Mouse (Mus musculus): ENCODE results near the gene Ccdc12. TPM values are rescaled to one million over a fixed set of nuclear protein-coding genes. Genes with fewer than 3 reads are reported as not detected.

Gene Ccdc12
- polyA plus RNA-seq, 1 experiment from 2014 or later, result 105 TPM

GRCm38 (mm10) chr9:110631191-110631590, 25.1 kb upstream of the Ccdc12 start:
- Histone ChIP-seq H3K36me3 (peaks cover 82% of the 10 kb centered on the region), H3K9ac (no peak overlapping the region), H3K4me2 (no peak overlapping the region), H3K9me3 (replicated peaks) (no peaks in the 10 kb centered on the region), H3K4me3 (no peak overlapping the region), H3K4me1 (no peaks in the 10 kb centered on the region), H3K27me3 (replicated peaks) (no peaks in the 10 kb centered on the region), H3K27ac (no peak overlapping the region)
- 64% methylated on average over 10 of the region's 10 CpGs for WGBS (ENCODE audit: insufficient replicate concordance)
- no peak for ATAC-seq

- no peak for ATAC-seq
- Histone ChIP-seq H3K4me3 (no peak overlapping the region), H3K9ac (no peak overlapping the region), H3K4me2 (no peak overlapping the region), H3K36me3 (peaks cover 81% of the 10 kb centered on the region), H3K4me1 (no peaks in the 10 kb centered on the region), H3K27me3 (replicated peaks) (no peaks in the 10 kb centered on the region), H3K9me3 (replicated peaks) (no peaks in the 10 kb centered on the region), H3K27ac (no peak overlapping the region)
- WGBS (ENCODE audit: insufficient replicate concordance), result 70% methylated on average over 30 of the region's 30 CpGs
Measured at GRCm38 (mm10) chr9:110631651-110632275, 24.5 kb upstream of the Ccdc12 start.

- Histone ChIP-seq H3K4me2 (no peak overlapping the region), H3K36me3 (peaks cover 78% of the 10 kb centered on the region), H3K4me1 (no peaks in the 10 kb centered on the region), H3K27me3 (replicated peaks) (no peaks in the 10 kb centered on the region), H3K27ac (no peak overlapping the region), H3K9ac (no peak overlapping the region), H3K4me3 (no peak overlapping the region), H3K9me3 (replicated peaks) (no peaks in the 10 kb centered on the region)
- 79% methylated on average over 15 of the region's 15 CpGs for WGBS (ENCODE audit: insufficient replicate concordance)
- ATAC-seq, result no peak
Measured at GRCm38 (mm10) chr9:110632671-110633070, 23.6 kb upstream of the Ccdc12 start.

GRCm38 (mm10) chr9:110633882-110634281, 22.4 kb upstream of the Ccdc12 start:
- Histone ChIP-seq H3K27ac (no peak overlapping the region), H3K9ac (no peak overlapping the region), H3K4me1 (no peaks in the 10 kb centered on the region), H3K4me3 (no peak overlapping the region), H3K9me3 (replicated peaks) (no peaks in the 10 kb centered on the region), H3K36me3 (peaks cover 78% of the 10 kb centered on the region), H3K27me3 (replicated peaks) (no peaks in the 10 kb centered on the region), H3K4me2 (no peak overlapping the region)
- WGBS (ENCODE audit: insufficient replicate concordance), result 80% methylated on average over 17 of the region's 17 CpGs
- no peak for ATAC-seq

- H3K27ac ChIP-seq, result no peak overlapping the region
- H3K4me1 ChIP-seq, result no peaks in the 10 kb centered on the region
- peaks cover 78% of the 10 kb centered on the region for H3K36me3 ChIP-seq
- no peaks in the 10 kb centered on the region for H3K9me3 ChIP-seq (replicated peaks)
- H3K4me3 ChIP-seq, result no peak overlapping the region
- WGBS (ENCODE audit: insufficient replicate concordance), result 13% methylated on average over 19 of the region's 19 CpGs
- H3K4me2 ChIP-seq, result no peak overlapping the region
- ATAC-seq, result no peak
- H3K27me3 ChIP-seq (replicated peaks), result no peaks in the 10 kb centered on the region
- no peak overlapping the region for H3K9ac ChIP-seq
Measured at GRCm38 (mm10) chr9:110635225-110635624, 21.1 kb upstream of the Ccdc12 start.

- H3K9ac ChIP-seq, result no peak overlapping the region
- H3K27me3 ChIP-seq (replicated peaks), result no peaks in the 10 kb centered on the region
- no peak overlapping the region for H3K27ac ChIP-seq
- peaks cover 54% of the 10 kb centered on the region for H3K36me3 ChIP-seq
- no peak overlapping the region for H3K4me2 ChIP-seq
- 79% methylated on average over 10 of the region's 10 CpGs for WGBS (ENCODE audit: insufficient replicate concordance)
- no peak for ATAC-seq
- H3K9me3 ChIP-seq (replicated peaks), result no peaks in the 10 kb centered on the region
- H3K4me1 ChIP-seq, result peaks cover 5% of the 10 kb centered on the region; the same call in 1 of the 2 replicates
- H3K4me3 ChIP-seq, result no peak overlapping the region
Measured at GRCm38 (mm10) chr9:110638611-110639021, 17.7 kb upstream of the Ccdc12 start.

GRCm38 (mm10) chr9:110641006-110641405, 15.3 kb upstream of the Ccdc12 start:
- Histone ChIP-seq H3K9me3 (replicated peaks) (no peaks in the 10 kb centered on the region), H3K4me2 (no peak overlapping the region), H3K4me1 (peaks cover 29% of the 10 kb centered on the region), H3K4me3 (no peak overlapping the region), H3K36me3 (peaks cover 50% of the 10 kb centered on the region), H3K9ac (no peak overlapping the region), H3K27ac (no peak overlapping the region), H3K27me3 (replicated peaks) (no peaks in the 10 kb centered on the region)
- no peak for ATAC-seq
- 58% methylated on average over 5 of the region's 5 CpGs for WGBS (ENCODE audit: insufficient replicate concordance)

GRCm38 (mm10) chr9:110642812-110643524, 13.3 kb upstream of the Ccdc12 start:
- 54% methylated on average over 5 of the region's 5 CpGs for WGBS (ENCODE audit: insufficient replicate concordance)
- H3K27me3 ChIP-seq (replicated peaks), result no peaks in the 10 kb centered on the region
- no peak overlapping the region for H3K9ac ChIP-seq
- no peak overlapping the region for H3K4me2 ChIP-seq
- no peak for ATAC-seq
- H3K4me1 ChIP-seq, result peaks cover 34% of the 10 kb centered on the region
- no peak overlapping the region for H3K4me3 ChIP-seq
- H3K9me3 ChIP-seq (replicated peaks), result no peaks in the 10 kb centered on the region
- H3K36me3 ChIP-seq, result peaks cover 34% of the 10 kb centered on the region
- H3K27ac ChIP-seq, result no peak overlapping the region

GRCm38 (mm10) chr9:110643787-110644186, 12.5 kb upstream of the Ccdc12 start:
- Histone ChIP-seq H3K4me1 (peaks cover 36% of the 10 kb centered on the region), H3K9ac (no peak overlapping the region), H3K36me3 (peaks cover 27% of the 10 kb centered on the region), H3K27ac (no peak overlapping the region), H3K27me3 (replicated peaks) (no peaks in the 10 kb centered on the region), H3K4me3 (no peak overlapping the region), H3K9me3 (replicated peaks) (no peaks in the 10 kb centered on the region), H3K4me2 (no peak overlapping the region)
- no peak for ATAC-seq
- 66% methylated on average over 9 of the region's 9 CpGs for WGBS (ENCODE audit: insufficient replicate concordance)

- H3K9me3 ChIP-seq (replicated peaks), result no peaks in the 10 kb centered on the region
- H3K36me3 ChIP-seq, result peaks cover 22% of the 10 kb centered on the region
- no peak overlapping the region for H3K9ac ChIP-seq
- no peaks in the 10 kb centered on the region for H3K27me3 ChIP-seq (replicated peaks)
- 70% methylated on average over 10 of the region's 10 CpGs for WGBS (ENCODE audit: insufficient replicate concordance)
- no peak overlapping the region for H3K4me3 ChIP-seq
- no peak overlapping the region for H3K27ac ChIP-seq
- H3K4me1 ChIP-seq, result peaks cover 39% of the 10 kb centered on the region
- ATAC-seq, result no peak
- peak overlapping the region; percentile 48; the same call in 1 of the 2 replicates for H3K4me2 ChIP-seq
Measured at GRCm38 (mm10) chr9:110644295-110644694, 12.0 kb upstream of the Ccdc12 start.

GRCm38 (mm10) chr9:110645219-110645618, 11.1 kb upstream of the Ccdc12 start:
- H3K36me3 ChIP-seq, result peaks cover 13% of the 10 kb centered on the region; the same call in 1 of the 2 replicates
- peak; percentile 33; the same call in 1 of the 2 replicates for ATAC-seq
- H3K4me2 ChIP-seq, result peak overlapping the region; percentile 48
- H3K9ac ChIP-seq, result no peak overlapping the region
- 22% methylated on average over 9 of the region's 9 CpGs for WGBS (ENCODE audit: insufficient replicate concordance)
- H3K4me3 ChIP-seq, result 0 out of 2 replicates have a peak overlapping the region, but pooled peaks have one; percentile 12
- H3K4me1 ChIP-seq, result peaks cover 39% of the 10 kb centered on the region
- H3K27ac ChIP-seq, result 0 out of 2 replicates have a peak overlapping the region, but pooled peaks have one; percentile 28
- H3K9me3 ChIP-seq (replicated peaks), result no peaks in the 10 kb centered on the region
- no peaks in the 10 kb centered on the region for H3K27me3 ChIP-seq (replicated peaks)

GRCm38 (mm10) chr9:110649775-110650174, 6.5 kb upstream of the Ccdc12 start:
- Histone ChIP-seq H3K36me3 (no peaks in the 10 kb centered on the region), H3K4me2 (no peak overlapping the region), H3K9ac (no peak overlapping the region), H3K4me3 (no peak overlapping the region), H3K27ac (no peak overlapping the region), H3K9me3 (replicated peaks) (no peaks in the 10 kb centered on the region), H3K27me3 (replicated peaks) (peaks cover 34% of the 10 kb centered on the region), H3K4me1 (peaks cover 50% of the 10 kb centered on the region)
- no peak for ATAC-seq
